Mouse (Mus musculus): ENCODE data around the gene Rpl28.
A peak's percentile ranks its signal among the peaks of the same experiment; 100 is the strongest.

The Rpl28 gene

GRCm38 (mm10) chr7:4792278-4793212 is at the start of gene Rpl28:
Gene Rpl28, plus strand, starts transcription at chr7:4792874.
- DNase-seq (ENCODE audit: low read depth in 2 of 2, low spot score in 2 of 2): peak; percentile 91 to 92

- DNase-seq (ENCODE audit: low read depth in 2 of 2, low spot score in 2 of 2): no peak
Measured at GRCm38 (mm10) chr7:4743354-4743753, 49.3 kb upstream of the Rpl28 start.

- DNase-seq (ENCODE audit: low read depth in 2 of 2, low spot score in 2 of 2): no peak
Measured at GRCm38 (mm10) chr7:4744886-4745285, 47.8 kb upstream of the Rpl28 start.

- DNase-seq (ENCODE audit: low read depth in 2 of 2, low spot score in 2 of 2): no peak
Measured at GRCm38 (mm10) chr7:4746326-4746980, 46.2 kb upstream of the Rpl28 start.

GRCm38 (mm10) chr7:4747156-4747899 is 45.3 kb upstream of the Rpl28 start:
- DNase-seq (ENCODE audit: low read depth in 2 of 2, low spot score in 2 of 2): no peak

- DNase-seq (ENCODE audit: low read depth in 2 of 2, low spot score in 2 of 2): no peak
Measured at GRCm38 (mm10) chr7:4748321-4748720, 44.4 kb upstream of the Rpl28 start.

GRCm38 (mm10) chr7:4749169-4749568 is 43.5 kb upstream of the Rpl28 start:
- no peak for DNase-seq (ENCODE audit: low read depth in 2 of 2, low spot score in 2 of 2)

- no peak for DNase-seq (ENCODE audit: low read depth in 2 of 2, low spot score in 2 of 2)
Measured at GRCm38 (mm10) chr7:4751971-4752820, 40.5 kb upstream of the Rpl28 start.

- peak; percentile 35 to 54 for DNase-seq (ENCODE audit: low read depth in 2 of 2, low spot score in 2 of 2)
Measured at GRCm38 (mm10) chr7:4752821-4753570, 39.7 kb upstream of the Rpl28 start, which contains the start of gene Cox6b2. Gene Cox6b2, minus strand, starts transcription at chr7:4753094.

- DNase-seq (ENCODE audit: low read depth in 2 of 2, low spot score in 2 of 2): no peak
Measured at GRCm38 (mm10) chr7:4759670-4760069, 33.0 kb upstream of the Rpl28 start.

GRCm38 (mm10) chr7:4764946-4765710 is 27.5 kb upstream of the Rpl28 start:
- no peak for DNase-seq (ENCODE audit: low read depth in 2 of 2, low spot score in 2 of 2)

- no peak for DNase-seq (ENCODE audit: low read depth in 2 of 2, low spot score in 2 of 2)
Measured at GRCm38 (mm10) chr7:4771202-4771601, 21.5 kb upstream of the Rpl28 start, which contains the start of gene Fam71e2. Gene Fam71e2, minus strand, starts transcription at chr7:4771302.

GRCm38 (mm10) chr7:4776131-4776530 is 16.5 kb upstream of the Rpl28 start:
- DNase-seq (ENCODE audit: low read depth in 2 of 2, low spot score in 2 of 2): no peak

GRCm38 (mm10) chr7:4776861-4777830 is 15.5 kb upstream of the Rpl28 start:
- no peak for DNase-seq (ENCODE audit: low read depth in 2 of 2, low spot score in 2 of 2)

GRCm38 (mm10) chr7:4777851-4778637 is 14.6 kb upstream of the Rpl28 start:
- DNase-seq (ENCODE audit: low read depth in 2 of 2, low spot score in 2 of 2): no peak

GRCm38 (mm10) chr7:4779921-4780320 is 12.8 kb upstream of the Rpl28 start:
- DNase-seq (ENCODE audit: low read depth in 2 of 2, low spot score in 2 of 2): no peak

- no peak for DNase-seq (ENCODE audit: low read depth in 2 of 2, low spot score in 2 of 2)
Measured at GRCm38 (mm10) chr7:4782130-4782529, 10.5 kb upstream of the Rpl28 start.

Measured in CD8-positive naive resting alpha-beta T cell, adult 2 months (primary cell).